Mouse (Mus musculus): ENCODE measurements around the gene Sumf1.

The Sumf1 gene

DNA sequence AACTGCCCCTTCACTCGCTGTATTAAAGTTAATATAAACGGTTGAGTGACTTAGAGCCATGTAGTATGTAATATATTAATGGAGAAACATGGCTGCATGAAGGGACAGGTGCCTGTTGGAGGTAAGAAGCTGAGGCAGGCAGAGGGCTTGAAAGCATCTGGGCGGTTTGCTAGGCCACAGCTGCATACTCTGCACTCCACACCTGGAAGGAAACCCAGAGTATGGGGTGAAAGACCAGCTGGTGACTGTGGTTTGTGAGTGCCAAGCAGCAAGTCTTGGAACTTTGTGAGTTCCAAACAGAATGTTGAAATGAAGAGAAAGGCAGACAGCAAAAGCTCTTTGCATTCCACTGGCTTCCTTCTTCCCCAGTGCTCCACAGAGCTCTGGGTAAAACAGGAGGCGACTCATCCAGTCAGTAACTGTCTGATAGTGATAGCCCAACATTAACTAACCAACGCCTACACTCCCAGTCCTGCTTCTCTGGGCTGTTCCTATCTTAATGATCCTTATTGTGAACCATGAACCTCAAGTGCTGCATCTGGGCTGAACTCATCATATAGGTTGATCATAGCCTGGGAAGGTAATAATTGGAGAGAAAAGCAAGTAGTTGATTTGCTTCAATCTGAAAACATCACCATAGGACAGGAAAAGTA lies 21.7 kb upstream of the Sumf1 start:
- no peak for DNase-seq (ENCODE audit: low spot score in 2 of 2)

DNA sequence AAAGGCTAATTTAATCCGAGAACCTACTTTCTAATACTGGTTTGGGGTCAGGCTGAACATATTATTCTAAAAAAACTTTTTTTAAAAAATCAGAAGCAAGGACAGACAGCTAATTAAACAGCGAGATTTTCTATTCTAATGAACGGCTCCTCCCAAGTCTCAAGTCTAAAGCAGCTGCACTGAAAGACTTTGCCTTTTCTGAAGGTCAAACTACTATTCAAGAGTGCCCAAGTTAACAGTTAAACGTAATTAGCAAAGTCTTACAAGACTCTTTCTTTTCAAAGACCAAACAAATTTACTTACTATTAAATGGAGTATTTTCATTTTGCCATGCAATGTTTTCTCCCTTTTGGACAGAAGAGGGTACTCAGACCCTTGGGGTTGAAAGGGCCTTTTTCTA lies 20.8 kb upstream of the Sumf1 start:
- no peak for DNase-seq (ENCODE audit: low spot score in 2 of 2)

DNA sequence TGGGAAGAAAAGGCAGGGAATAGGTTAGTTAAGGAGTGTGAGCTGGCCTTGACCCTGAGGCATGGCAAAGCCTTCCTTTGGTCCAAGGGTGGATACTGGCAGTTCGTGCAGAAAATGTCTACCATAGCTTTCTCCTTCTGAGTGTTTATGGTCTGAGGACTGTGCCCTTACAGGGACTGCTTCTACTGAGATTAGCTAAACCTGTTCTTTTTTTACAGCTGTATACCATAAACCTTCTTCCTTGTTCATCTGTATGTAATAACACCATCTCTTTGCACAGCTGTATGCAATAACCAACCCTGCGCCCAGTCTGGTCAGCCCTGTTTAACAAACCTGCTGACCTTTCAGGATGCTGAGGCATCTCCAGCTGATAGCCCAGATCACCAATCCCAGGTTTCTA lies 18.9 kb upstream of the Sumf1 start:
- no peak for DNase-seq (ENCODE audit: low spot score in 2 of 2)

DNA sequence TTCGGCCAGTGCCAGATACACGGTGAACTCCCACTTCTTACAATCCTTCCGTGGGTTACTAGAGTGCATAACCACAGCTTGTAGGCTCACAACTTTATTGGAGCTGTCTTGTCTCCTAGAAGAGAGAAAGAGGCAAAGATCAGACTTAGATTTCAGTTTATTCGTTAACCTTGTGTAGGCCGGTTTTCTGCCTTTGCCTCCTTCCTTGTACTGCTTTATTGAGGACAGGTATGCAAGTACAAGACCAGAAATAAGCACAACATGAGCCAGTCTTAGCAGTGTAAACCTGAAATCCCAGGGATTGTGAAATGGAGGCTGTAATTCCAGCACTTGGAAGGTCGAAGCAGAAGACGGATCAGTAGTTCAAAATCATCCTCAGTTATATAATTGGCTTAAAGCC lies 12.9 kb upstream of the Sumf1 start:
- no peak for DNase-seq (ENCODE audit: low spot score in 2 of 2)

DNA sequence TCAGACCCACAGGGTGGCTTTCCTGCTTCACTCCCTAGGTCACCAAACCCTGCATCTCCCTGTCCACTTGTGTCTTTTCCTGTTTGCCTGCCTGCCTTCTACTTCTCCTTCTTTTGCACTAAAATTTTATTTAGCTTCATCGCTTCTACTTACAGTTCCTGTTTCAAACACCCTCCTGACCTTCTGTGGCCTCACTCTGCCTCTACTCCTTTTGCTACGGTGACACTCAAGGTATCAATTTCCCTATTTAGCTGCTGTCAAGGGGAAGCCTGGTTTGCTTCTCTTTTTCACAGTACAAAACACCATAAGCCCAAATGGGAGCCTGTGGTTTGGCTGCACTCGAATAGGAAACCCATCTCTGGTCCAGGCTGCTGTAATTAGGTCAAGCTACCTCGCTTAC lies 11.7 kb upstream of the Sumf1 start:
- no peak for DNase-seq (ENCODE audit: low spot score in 2 of 2)

DNA sequence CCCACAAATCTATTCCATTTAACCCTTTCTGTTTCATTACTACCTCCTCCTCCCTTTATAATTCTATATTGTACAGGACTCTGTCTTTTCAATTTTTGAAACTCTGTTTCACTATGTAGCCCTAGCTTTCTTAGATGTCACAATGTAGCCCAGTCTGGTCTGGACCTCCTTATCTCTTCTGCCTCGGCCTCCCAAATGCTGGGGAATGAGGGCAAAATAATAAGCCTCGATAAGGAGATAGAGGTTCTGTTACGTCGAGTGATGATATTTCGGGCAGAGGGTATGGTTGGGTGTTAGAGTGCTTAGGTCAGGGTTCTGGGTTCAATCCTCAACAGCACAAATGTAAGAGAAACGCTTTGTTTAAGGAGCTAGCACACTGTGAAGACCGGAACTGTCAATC lies 11.3 kb upstream of the Sumf1 start:
- DNase-seq (ENCODE audit: low spot score in 2 of 2), result no peak

DNA sequence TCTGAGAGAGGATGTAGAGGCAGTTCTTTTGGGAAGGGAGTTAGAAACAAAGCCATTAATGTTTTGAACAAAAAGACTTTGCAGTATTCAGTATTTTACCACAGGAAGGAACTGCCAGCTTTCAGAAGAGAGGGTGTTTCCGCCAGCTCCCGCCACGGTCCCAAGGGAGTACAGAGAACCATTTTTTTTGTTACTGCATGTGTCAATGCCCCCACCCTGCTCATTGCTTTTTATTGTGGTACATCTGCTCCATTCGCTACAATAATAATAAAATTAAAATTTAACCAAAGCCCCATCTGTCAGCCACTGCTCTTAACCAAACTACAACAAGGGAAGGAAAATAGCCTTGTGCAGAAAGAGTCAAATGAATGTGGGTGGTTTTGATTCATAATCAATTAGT lies 7.2 kb upstream of the Sumf1 start:
- no peak for DNase-seq (ENCODE audit: low spot score in 2 of 2)

DNA sequence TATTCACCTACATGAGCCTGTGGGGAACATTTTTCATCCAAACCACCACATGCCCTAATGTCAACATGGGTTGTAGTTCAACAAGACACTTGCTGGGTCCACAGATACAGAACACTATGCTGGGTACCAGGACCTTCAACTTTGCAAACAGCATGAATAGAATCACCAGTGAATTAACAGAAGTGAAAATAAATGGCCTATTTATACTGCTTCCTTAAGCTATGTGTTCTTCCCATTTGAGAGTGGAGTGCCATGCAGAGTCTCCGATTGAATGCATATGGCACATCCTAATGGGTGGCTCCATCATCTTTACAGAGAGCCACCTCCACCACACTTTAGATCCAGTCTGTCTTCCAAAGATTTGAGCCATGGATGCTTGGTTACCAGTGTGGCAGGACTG lies 5.3 kb upstream of the Sumf1 start:
- no peak for DNase-seq (ENCODE audit: low spot score in 2 of 2)

DNA sequence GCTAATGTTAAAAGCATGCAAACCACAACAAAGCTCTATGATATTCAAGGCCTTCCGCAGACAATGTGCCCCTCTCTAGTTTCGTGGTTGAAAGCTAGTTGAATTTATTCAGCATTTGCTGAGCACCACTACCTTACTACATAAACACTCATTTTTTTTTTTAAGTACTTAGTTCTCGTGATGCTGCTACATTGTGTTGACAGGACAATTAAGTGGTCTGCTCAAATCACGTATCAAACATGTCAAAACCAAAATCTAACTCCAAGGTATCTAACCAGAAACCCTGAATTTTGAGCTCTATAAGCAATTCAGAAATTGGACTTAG lies 265 bp upstream of the Sumf1 start:
- DNase-seq (ENCODE audit: low spot score in 2 of 2), result no peak

DNA sequence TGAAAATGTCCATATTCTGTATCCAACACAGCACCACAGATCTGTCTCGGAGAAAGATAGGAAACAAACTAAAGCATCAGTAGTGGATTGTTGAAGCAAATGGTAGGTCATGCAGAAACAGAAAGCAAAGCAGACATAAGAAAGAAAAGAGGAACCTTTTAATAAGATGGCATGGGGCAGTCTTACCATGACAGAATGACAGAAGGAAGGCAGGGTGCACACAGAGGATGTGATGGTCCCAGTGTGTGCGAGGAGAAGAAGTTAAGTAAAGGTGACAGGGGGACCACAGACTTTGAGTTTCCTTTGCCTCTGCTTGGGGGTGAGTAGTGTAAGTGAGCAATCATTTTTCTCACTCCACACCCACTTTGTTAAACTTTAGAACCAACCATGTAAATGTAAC lies 6.3 kb downstream of the Sumf1 start:
- DNase-seq (ENCODE audit: low spot score in 2 of 2), result no peak

DNA sequence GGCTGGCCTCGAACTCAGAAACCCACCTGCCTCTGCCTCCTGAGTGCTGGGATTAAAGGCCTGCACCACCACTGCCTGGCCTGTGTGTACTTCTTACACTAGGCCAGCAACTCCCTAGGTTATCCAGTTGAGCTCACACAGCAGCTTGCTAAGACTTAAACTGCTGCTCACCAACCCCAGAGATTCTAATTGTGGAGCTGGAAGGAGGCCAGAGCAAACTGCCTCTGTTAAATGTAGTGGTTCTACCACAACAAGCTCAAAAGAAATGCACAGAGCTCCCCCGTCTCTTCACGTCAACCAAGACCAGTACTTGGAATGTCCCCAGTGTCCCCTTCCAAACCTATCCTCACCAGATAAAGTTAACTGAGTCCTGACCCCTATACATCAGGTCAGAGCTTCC lies 11.2 kb downstream of the Sumf1 start:
- no peak for DNase-seq (ENCODE audit: low spot score in 2 of 2)

DNA sequence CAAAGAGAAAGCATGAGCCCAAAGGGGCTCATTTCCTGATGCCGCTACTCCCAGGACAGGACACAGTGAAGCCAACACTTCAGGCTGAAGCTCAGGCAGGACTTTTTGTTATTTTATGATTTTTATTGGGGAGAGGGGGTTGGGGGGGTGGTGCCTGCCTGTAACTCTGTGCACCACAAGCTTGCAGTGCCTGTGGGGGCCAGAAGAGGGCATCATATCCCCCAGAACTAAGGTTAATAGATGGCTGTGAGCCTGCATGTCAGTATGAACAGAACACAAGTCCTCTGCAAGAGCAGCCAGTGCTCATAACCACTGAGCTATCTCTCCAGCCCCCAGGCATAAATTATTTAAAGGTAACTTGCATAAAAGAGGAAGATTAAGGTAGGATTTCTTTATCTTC lies 13.2 kb downstream of the Sumf1 start:
- no peak for DNase-seq (ENCODE audit: low spot score in 2 of 2)

DNA sequence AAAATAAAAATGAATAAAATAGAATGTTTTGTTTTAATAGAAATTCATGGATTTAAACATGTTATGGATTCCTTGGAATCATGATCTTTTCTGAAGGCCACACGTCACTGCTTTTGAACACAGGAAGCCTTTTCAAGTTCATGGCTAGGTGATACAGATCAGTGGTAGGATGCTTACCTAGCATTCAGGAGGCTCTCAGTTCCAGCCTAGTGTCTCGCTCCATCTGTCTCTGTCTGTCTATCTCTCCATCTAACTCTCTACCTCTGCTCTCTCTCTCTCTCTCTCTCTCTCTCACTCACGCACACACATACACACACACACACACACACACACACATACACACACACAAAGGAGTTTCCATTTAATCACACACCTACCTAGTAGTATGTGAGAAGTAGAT lies 15.9 kb downstream of the Sumf1 start:
- no peak for DNase-seq (ENCODE audit: low spot score in 2 of 2)

DNA sequence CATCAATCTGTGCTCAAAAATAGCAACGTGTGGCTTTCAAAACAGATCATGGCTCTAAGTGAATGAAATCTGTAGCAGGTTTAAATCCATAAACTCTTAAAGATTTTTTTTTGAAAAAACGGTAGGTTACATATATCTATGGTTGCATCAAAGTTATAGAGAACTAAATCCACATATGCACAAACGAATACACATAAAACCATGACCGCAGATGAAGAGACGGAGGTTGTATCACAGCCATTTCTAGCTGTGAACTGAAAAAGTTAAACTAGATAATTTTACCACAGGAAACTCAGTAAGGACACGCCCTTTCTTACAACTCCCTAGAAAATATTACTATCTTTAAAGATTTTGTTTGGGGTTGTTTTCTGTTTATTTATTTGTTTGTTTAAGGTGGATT lies 16.7 kb downstream of the Sumf1 start:
- DNase-seq (ENCODE audit: low spot score in 2 of 2), result no peak

DNA sequence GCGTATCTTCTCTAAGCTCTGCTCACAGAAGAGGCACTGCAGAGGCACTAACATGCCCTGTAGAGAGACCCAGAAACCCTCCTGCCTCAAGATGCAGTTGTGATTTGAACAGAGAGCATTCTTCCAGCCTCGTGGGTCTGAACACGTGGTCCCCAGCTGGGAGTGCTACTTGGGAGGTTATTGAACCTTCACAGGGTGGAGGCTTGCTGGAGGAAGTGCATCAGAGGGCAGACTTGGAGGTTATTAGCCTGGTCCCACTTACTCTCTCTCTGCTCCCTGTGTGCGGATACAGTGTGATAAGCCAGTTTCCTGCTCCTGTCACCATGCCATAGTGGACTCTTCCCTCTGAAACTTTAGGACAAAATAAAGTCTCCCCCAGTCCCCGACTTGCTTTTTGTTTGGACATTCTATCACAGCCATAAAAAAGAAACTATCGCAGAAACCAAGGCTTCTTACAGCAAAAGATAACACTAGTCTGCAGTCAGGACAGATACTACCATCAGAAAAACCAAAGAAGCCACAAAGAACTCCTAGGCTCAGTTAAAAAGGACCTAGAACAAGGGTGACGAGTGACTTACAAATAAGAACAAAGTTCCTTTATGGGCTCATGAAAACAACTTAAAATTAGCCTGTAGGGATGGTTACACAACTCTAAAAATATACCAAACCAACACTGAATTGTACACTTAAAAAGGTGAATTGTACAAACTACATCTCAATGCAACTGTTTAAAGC lies 17.3 kb downstream of the Sumf1 start:
- DNase-seq (ENCODE audit: low spot score in 2 of 2), result no peak

DNA sequence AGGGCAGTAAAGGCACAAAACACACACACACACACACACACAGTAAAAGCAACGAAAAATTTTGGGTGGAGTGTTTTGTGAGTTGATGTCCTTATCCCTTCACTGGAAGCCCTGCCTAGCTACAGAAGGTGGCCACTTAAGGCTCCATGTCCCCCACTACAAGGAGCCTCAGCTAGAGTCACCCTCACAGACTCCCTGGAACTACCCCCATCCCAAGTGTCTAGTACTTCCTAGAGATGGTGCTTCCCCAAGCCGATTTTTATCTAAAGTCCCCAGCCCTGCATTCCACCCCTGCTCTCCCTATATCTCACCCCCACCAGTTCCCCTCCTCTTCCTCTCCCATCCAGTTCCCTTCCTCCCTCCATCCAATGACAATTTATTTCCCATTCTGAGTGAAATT lies 19.8 kb downstream of the Sumf1 start:
- DNase-seq (ENCODE audit: low spot score in 2 of 2), result no peak

DNA sequence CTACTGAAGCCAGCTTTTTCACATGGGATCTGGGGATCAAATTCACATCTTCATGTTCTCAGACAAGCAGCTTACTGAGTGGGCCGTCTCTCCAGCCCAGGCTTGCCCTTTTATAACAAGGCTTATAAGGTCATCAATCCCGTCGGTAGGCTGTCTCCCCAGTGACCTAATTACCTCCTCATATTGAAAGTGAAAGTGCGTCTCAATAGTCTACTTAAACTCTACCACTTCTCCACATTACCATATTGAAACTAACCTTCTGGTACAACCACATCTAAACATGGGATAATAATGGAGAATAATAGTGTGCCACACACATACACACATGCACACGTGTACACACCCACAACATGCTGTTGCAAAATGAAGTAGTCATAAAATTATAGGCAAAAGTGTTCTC lies 20.4 kb downstream of the Sumf1 start:
- DNase-seq (ENCODE audit: low spot score in 2 of 2), result no peak

DNA sequence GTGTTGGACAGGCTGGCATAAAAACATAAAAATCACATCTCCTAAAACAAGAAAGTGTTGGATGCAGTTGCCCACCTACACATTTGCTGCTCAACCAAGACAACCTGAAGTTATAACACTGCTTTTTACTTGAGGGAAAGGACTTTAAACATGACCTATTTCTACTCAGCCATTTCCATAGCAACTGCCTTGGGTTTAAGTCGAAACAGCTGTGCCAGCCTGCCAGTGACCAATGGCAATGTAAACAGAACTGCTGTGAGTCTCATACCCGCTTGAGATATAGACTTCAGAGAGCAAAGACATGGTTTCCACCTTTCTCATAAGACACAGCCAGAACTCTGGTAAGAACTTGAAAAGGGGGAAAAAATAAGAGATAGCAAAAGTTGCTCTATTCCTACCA lies 24.8 kb downstream of the Sumf1 start:
- DNase-seq (ENCODE audit: low spot score in 2 of 2), result no peak

DNA sequence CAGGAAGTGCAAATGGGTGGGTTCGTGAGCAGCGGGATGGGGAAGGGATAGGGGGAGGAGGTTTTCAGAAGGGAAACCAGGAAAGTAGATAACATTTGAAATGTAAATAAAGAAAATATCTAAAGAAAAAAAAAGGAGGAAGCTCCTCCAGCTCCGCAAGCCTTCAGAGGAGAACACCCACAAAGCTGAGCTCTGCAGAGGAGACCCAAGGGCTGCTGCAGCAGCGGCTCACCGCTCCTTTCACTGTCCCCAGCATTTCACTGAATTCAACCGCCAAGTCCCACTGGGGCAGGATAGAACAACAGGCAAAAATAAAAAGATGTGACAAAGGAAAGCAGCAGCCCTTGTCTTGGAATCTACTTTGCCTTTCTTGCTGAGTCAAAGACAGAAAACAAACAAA lies 28.5 kb downstream of the Sumf1 start:
- peak in 1 of 2 experiments; percentile 6 for DNase-seq (ENCODE audit: low spot score in 2 of 2)

DNA sequence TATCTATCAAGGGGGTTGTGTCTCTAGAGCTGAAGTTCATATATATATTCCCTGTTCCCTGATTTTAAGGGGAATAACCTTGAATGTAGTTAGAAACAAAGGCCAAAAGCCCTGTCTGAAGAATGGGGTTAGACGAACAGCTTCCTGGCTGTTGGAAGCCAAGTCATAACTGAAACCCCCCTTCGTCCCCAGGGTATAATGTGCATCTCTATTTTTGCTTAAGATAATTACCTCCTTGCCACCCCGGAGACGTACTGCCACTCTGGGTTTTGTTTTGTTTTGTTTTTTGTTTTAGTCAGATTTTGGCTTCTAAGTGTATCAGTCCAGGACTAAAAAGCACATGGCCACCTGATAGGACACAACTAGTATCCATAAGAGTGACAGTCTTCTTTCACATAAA lies 31.1 kb downstream of the Sumf1 start:
- no peak for DNase-seq (ENCODE audit: low spot score in 2 of 2)

DNA sequence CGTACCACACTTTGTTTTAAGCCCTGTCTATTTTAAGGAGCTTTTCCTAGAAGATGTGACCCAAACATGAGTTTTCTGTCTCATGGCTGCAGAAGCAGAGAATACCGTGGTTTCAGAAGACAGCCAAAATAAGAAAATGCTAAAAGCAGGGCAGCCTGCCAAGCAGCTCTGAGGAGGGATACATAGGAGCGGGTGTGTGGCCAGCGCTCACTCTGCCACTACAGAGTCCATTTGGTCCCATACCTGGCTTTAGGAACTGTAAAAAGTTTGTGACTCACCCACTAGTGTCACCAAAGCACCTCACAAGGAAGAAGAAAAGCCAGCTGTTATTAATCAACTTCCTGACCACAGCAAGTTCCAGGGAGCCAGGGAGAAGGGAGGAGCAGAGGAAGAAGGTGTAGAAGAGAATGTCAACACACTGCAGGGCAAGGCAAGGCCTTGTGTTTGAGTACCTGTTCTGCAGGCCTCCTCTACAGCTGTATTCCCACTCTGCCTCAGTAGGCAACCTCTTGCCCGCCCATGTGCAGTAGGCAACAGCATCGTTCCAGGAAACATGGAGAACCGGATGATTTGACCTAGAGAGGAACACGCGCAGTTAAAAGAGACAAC lies 32.6 kb downstream of the Sumf1 start:
- peak; percentile 4 to 11 for DNase-seq (ENCODE audit: low spot score in 2 of 2)

DNA sequence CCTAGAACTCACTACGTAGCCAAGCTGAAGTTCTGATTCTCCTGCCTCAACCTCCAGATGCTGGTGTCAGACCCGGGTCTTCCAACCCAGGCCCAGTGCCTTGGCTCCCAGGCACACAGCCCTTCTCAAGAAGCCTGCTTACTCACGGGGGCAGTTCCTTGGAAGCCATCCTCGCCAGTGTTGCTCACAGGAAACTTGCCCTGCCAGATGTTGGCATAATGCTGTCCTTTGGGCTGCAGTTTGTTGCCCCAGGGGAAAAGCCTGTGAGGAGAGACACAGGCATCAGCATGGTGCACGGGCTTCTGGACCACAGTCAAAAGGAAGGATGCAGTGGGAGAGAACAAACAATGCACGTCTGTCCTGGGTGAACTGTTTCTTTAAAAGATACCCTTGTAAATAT lies 33.3 kb downstream of the Sumf1 start:
- DNase-seq (ENCODE audit: low spot score in 2 of 2), result no peak

DNA sequence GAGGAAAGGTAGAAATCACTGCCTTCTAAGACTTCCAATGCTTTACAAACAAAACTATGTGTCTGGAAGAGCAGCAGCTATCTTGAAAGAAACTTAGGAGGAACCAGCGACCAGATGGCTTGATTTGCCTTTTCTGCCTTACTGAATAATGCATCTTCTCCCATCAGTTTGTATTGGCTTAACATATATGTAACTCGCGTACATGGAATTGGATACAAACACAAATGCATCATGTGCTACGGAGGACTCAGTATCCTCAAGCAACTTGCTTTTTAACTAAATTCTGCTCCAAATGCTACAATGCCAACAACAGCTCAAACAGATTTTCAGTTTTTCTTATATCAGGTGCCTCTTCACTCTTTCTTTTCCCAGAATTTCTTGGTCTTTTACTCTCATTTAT lies 36.1 kb downstream of the Sumf1 start:
- no peak for DNase-seq (ENCODE audit: low spot score in 2 of 2)

DNA sequence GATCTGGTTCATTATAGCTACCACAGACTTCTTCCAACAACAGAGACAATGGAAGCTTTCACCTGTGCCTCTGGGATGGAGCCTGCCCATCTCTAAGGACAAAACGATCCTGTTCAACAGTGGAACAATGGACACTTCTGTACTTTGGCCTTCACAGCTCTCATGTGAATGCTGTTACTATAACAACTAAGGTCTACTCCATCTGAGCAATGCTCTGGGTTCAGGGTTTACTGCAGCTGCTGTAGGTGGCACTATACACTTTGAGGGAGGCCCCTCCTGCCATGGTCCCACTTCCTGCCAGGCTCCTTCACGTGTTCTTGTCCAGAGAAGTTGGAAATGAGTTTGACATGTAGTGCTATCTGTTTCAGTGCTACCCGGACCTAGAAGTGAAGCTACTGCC lies 36.9 kb downstream of the Sumf1 start:
- no peak for DNase-seq (ENCODE audit: low spot score in 2 of 2)
